Mouse (Mus musculus): ENCODE measurements at regions not wholly inside any gene's neighbourhood (a gene's known extent, or its start where the extent isn't known, plus 50 kb on each side); places are given as distances from the start of the nearest gene placed in this dataset.

- no peak for DNase-seq
These were observed 58.1 kb downstream of the Irx6 start for GRCm38 (mm10) chr8:92732229-92732628.

- DNase-seq, result no peak
These were observed 61.6 kb downstream of the Irx6 start for GRCm38 (mm10) chr8:92735646-92736045.

GRCm38 (mm10) chr8:92738080-92738479 is 64.0 kb downstream of the Irx6 start:
- no peak for DNase-seq

GRCm38 (mm10) chr8:92740286-92740808 is 66.3 kb downstream of the Irx6 start:
- no peak for DNase-seq

GRCm38 (mm10) chr8:92741836-92742235 is 67.7 kb downstream of the Irx6 start:
- DNase-seq, result no peak

- DNase-seq, result no peak
These were observed 69.0 kb downstream of the Irx6 start for GRCm38 (mm10) chr8:92743108-92743507.

- no peak for DNase-seq
These were observed 73.0 kb downstream of the Irx6 start for GRCm38 (mm10) chr8:92747086-92747485.

GRCm38 (mm10) chr8:92747951-92748350 is 73.9 kb downstream of the Irx6 start:
- no peak for DNase-seq

GRCm38 (mm10) chr8:92759848-92760247 is 67.2 kb upstream of the Mmp2 start:
- no peak for DNase-seq

GRCm38 (mm10) chr8:92760933-92761332 is 66.2 kb upstream of the Mmp2 start:
- DNase-seq, result no peak

GRCm38 (mm10) chr8:92761959-92762600 is 65.0 kb upstream of the Mmp2 start:
- no peak for DNase-seq

- peak in 1 of 2 experiments; percentile 7 for DNase-seq
These were observed 55.0 kb upstream of the Mmp2 start for GRCm38 (mm10) chr8:92771856-92772650.

- no peak for DNase-seq
These were observed 54.3 kb upstream of the Mmp2 start for GRCm38 (mm10) chr8:92772826-92773225.

GRCm38 (mm10) chr8:92775186-92775585 is 51.9 kb upstream of the Mmp2 start:
- no peak for DNase-seq

- DNase-seq, result no peak
These were observed 50.0 kb upstream of the Mmp2 start for GRCm38 (mm10) chr8:92777106-92777505.

Measured in B cell, adult 2 months (primary cell).